Mouse (Mus musculus): ENCODE results near the gene Elmo3. TPM values are rescaled to one million over a fixed set of nuclear protein-coding genes. Genes with fewer than 3 reads are reported as not detected.

Gene Elmo3
- total and polyA plus RNA-seq, 3 experiments: 1.3 to 2.9 TPM; not detected in 1

GRCm38 (mm10) chr8:105307670-105308069 lies 2.3 kb downstream of the Elmo3 start:
- H3K27ac ChIP-seq (ENCODE audit: control insufficient read depth, low read depth, low read length): no peak overlapping the region
- no peak overlapping the region for H3K4me3 ChIP-seq (ENCODE audit: control insufficient read depth in 1 of 2, insufficient read depth in 1 of 2, low read depth in 2 of 2, low read length in 2 of 2)
- no peaks in the 10 kb centered on the region for H3K9me3 ChIP-seq (replicated peaks; ENCODE audit: insufficient read depth, low read length)
- TF ChIP-seq TAL1 (IDR thresholded peaks at IDR 0.05; ENCODE audit: low read length) (no peak), JUND (IDR thresholded peaks at IDR 0.05; ENCODE audit: low read depth, low read length) (no peak), MXI1 (IDR thresholded peaks at IDR 0.05; ENCODE audit: low read depth, low read length) (no peak), MAFK (IDR thresholded peaks at IDR 0.05; ENCODE audit: borderline replicate concordance, low read depth, low read length) (no peak), NRF1 (IDR thresholded peaks at IDR 0.05; ENCODE audit: insufficient read depth, low read depth, low read length, poor library complexity, severe bottlenecking) (no peak), POLR2A (IDR thresholded peaks at IDR 0.05; ENCODE audit: control insufficient read depth in 1 of 2, insufficient read depth in 1 of 2, low read depth in 1 of 2, low read length in 2 of 2, poor library complexity in 1 of 2) (no peak), ZMIZ1 (IDR thresholded peaks at IDR 0.05; ENCODE audit: low read depth, low read length) (no peak), MYB (IDR thresholded peaks at IDR 0.05; ENCODE audit: low read depth, low read length) (no peak), ZC3H11A (IDR thresholded peaks at IDR 0.05; ENCODE audit: low read depth, low read length) (no peak), ZNF384 (IDR thresholded peaks at IDR 0.05; ENCODE audit: low read depth, low read length) (no peak), SIN3A (IDR thresholded peaks at IDR 0.05; ENCODE audit: low read length) (no peak), GATA1 (IDR thresholded peaks at IDR 0.05; ENCODE audit: low read depth, low read length) (no peak), HCFC1 (IDR thresholded peaks at IDR 0.05; ENCODE audit: low read depth, low read length) (no peak), MEF2A (IDR thresholded peaks at IDR 0.05; ENCODE audit: extremely low read depth, insufficient replicate concordance, low read depth, low read length, poor library complexity, severe bottlenecking) (no peak), RCOR1 (IDR thresholded peaks at IDR 0.05; ENCODE audit: low read depth, low read length) (no peak), TCF12 (IDR thresholded peaks at IDR 0.05; ENCODE audit: low read depth, low read length) (no peak), MYC (IDR thresholded peaks at IDR 0.05; ENCODE audit: low read depth, low read length) (no peak)
- no peaks in the 10 kb centered on the region for H3K79me2 ChIP-seq (ENCODE audit: control insufficient read depth, insufficient read depth, low read length, poor library complexity)
- no peak overlapping the region for H3K9ac ChIP-seq (ENCODE audit: control insufficient read depth, low read depth, low read length, poor library complexity, severe bottlenecking)
- peaks cover 11 to 31% of the 10 kb centered on the region in 2 experiments for H3K4me1 ChIP-seq (ENCODE audit: control insufficient read depth in 1 of 2, insufficient read depth in 2 of 2, low read length in 2 of 2)
- no peaks in the 10 kb centered on the region for H3K27me3 ChIP-seq (ENCODE audit: control insufficient read depth in 1 of 2, insufficient read depth in 2 of 2, low read length in 2 of 2)
- peaks cover 3 to 26% of the 10 kb centered on the region in 2 experiments for H3K36me3 ChIP-seq (ENCODE audit: control insufficient read depth in 1 of 2, insufficient read depth in 2 of 2, low read length in 2 of 2)
- no peak for DNase-seq (ENCODE audit: low read depth, low spot score)

GRCm38 (mm10) chr8:105308428-105308827 lies 3.0 kb downstream of the Elmo3 start:
- no peak for DNase-seq (ENCODE audit: low read depth, low spot score)
- Histone ChIP-seq H3K27ac (ENCODE audit: control insufficient read depth, low read depth, low read length) (no peak overlapping the region), H3K27me3 (ENCODE audit: control insufficient read depth in 1 of 2, insufficient read depth in 2 of 2, low read length in 2 of 2) (no peaks in the 10 kb centered on the region), H3K79me2 (ENCODE audit: control insufficient read depth, insufficient read depth, low read length, poor library complexity) (no peaks in the 10 kb centered on the region), H3K36me3 (ENCODE audit: control insufficient read depth in 1 of 2, insufficient read depth in 2 of 2, low read length in 2 of 2) (peaks cover 0 to 27% of the 10 kb centered on the region in 2 experiments; a peak in 2 of 4 replicates), H3K9ac (ENCODE audit: control insufficient read depth, low read depth, low read length, poor library complexity, severe bottlenecking) (no peak overlapping the region), H3K9me3 (replicated peaks; ENCODE audit: insufficient read depth, low read length) (no peaks in the 10 kb centered on the region), H3K4me1 (ENCODE audit: control insufficient read depth in 1 of 2, insufficient read depth in 2 of 2, low read length in 2 of 2) (peaks cover 17 to 33% of the 10 kb centered on the region in 2 experiments), H3K4me3 (ENCODE audit: control insufficient read depth in 1 of 2, insufficient read depth in 1 of 2, low read depth in 2 of 2, low read length in 2 of 2) (no peak overlapping the region)
- no peak for TF ChIP-seq MAFK (IDR thresholded peaks at IDR 0.05; ENCODE audit: borderline replicate concordance, low read depth, low read length)
- TF ChIP-seq MYC (IDR thresholded peaks at IDR 0.05; ENCODE audit: low read depth, low read length): no peak
- no peak for TF ChIP-seq RCOR1 (IDR thresholded peaks at IDR 0.05; ENCODE audit: low read depth, low read length)
- no peak for TF ChIP-seq ELF1 (IDR thresholded peaks at IDR 0.05; ENCODE audit: low read depth, low read length)
- TF ChIP-seq GATA1 (IDR thresholded peaks at IDR 0.05; ENCODE audit: low read depth, low read length): no peak
- no peak for TF ChIP-seq JUND (IDR thresholded peaks at IDR 0.05; ENCODE audit: low read depth, low read length)
- no peak for TF ChIP-seq NELFE (IDR thresholded peaks at IDR 0.05; ENCODE audit: low read depth, low read length)
- no peak for TF ChIP-seq EP300 (IDR thresholded peaks at IDR 0.05; ENCODE audit: low read depth in 1 of 2, low read length in 2 of 2)
- TF ChIP-seq ZNF384 (IDR thresholded peaks at IDR 0.05; ENCODE audit: low read depth, low read length): no peak
- TF ChIP-seq NRF1 (IDR thresholded peaks at IDR 0.05; ENCODE audit: insufficient read depth, low read depth, low read length, poor library complexity, severe bottlenecking): no peak
- no peak for TF ChIP-seq POLR2AphosphoS2 (IDR thresholded peaks at IDR 0.05; ENCODE audit: low read length)
- TF ChIP-seq MAZ (IDR thresholded peaks at IDR 0.05; ENCODE audit: low read depth, low read length): no peak
- no peak for TF ChIP-seq USF2 (IDR thresholded peaks at IDR 0.05; ENCODE audit: borderline replicate concordance in 1 of 2, insufficient read depth in 1 of 2, low read depth in 1 of 2, low read length in 2 of 2)
- TF ChIP-seq MAX (IDR thresholded peaks at IDR 0.05; ENCODE audit: low read length): no peak
- no peak for TF ChIP-seq ZMIZ1 (IDR thresholded peaks at IDR 0.05; ENCODE audit: low read depth, low read length)
- no peak for TF ChIP-seq HCFC1 (IDR thresholded peaks at IDR 0.05; ENCODE audit: low read depth, low read length)

Measured in MEL (cell line).